Mouse (Mus musculus) common myeloid progenitor, adult 5-6 weeks (primary cell): ENCODE data around the gene Dock2. TPM values are rescaled to one million over a fixed set of nuclear protein-coding genes. Genes with fewer than 3 reads are reported as not detected.

ENCODE experiments used
- ATAC-seq: replicated peaks from 2 replicates; pipeline ENCODE4 v1.8.0; 2016; ENCODE audit warnings: low read depth, mild to moderate bottlenecking, moderate TSS enrichment, inconsistent platforms; ENCODE audit not compliant: poor library complexity, severe bottlenecking
- total RNA-seq: library from RNA; stranded (forward); fragments of 200-1000, 187-1606 nt; gene quantifications from 2 replicates; pipeline ENCODE4 v1.2.3, GENCODE M21; 2017

The Dock2 gene
- total RNA-seq, 1 experiment from 2014 or later = 124 TPM

- no peak for ATAC-seq
These were observed 398.5 kb downstream of the Dock2 start for GRCm38 (mm10) chr11:34385001-34385688.

- ATAC-seq = peak; percentile 58; the same call in 1 of the 2 replicates
These were observed 399.5 kb downstream of the Dock2 start for GRCm38 (mm10) chr11:34384178-34384577.

- ATAC-seq = 0 out of 2 replicates have a peak, but pooled peaks have one; percentile 25
These were observed 400.2 kb downstream of the Dock2 start for GRCm38 (mm10) chr11:34383501-34383900.

GRCm38 (mm10) chr11:34377649-34378048 is 406.0 kb downstream of the Dock2 start:
- no peak for ATAC-seq

- no peak for ATAC-seq
These were observed 408.1 kb downstream of the Dock2 start for GRCm38 (mm10) chr11:34375557-34375956.

GRCm38 (mm10) chr11:34372224-34372623 is 411.5 kb downstream of the Dock2 start:
- 0 out of 2 replicates have a peak, but pooled peaks have one; percentile 22 for ATAC-seq

- ATAC-seq = no peak
These were observed 427.6 kb downstream of the Dock2 start for GRCm38 (mm10) chr11:34356109-34356508.

GRCm38 (mm10) chr11:34355406-34355805 is 428.3 kb downstream of the Dock2 start:
- no peak for ATAC-seq

GRCm38 (mm10) chr11:34349453-34350056 is 434.1 kb downstream of the Dock2 start:
- no peak for ATAC-seq

GRCm38 (mm10) chr11:34348287-34348918 is 435.3 kb downstream of the Dock2 start:
- ATAC-seq = no peak

GRCm38 (mm10) chr11:34344310-34344709 is 439.4 kb downstream of the Dock2 start:
- no peak for ATAC-seq

- no peak for ATAC-seq
These were observed 439.9 kb downstream of the Dock2 start for GRCm38 (mm10) chr11:34343742-34344307.

- no peak for ATAC-seq
These were observed 444.0 kb downstream of the Dock2 start for GRCm38 (mm10) chr11:34339693-34340092.

- ATAC-seq = no peak
These were observed 445.8 kb downstream of the Dock2 start for GRCm38 (mm10) chr11:34337907-34338306.

GRCm38 (mm10) chr11:34332344-34333031 is 451.2 kb downstream of the Dock2 start:
- ATAC-seq = peak; percentile 58; the same call in 1 of the 2 replicates

GRCm38 (mm10) chr11:34323664-34324063 is 460.0 kb downstream of the Dock2 start:
- no peak for ATAC-seq

GRCm38 (mm10) chr11:34319282-34319681 is 464.4 kb downstream of the Dock2 start:
- ATAC-seq = no peak

GRCm38 (mm10) chr11:34317001-34317400 is 466.7 kb downstream of the Dock2 start:
- no peak for ATAC-seq

- no peak for ATAC-seq
These were observed 467.5 kb downstream of the Dock2 start for GRCm38 (mm10) chr11:34316176-34316575.

- no peak for ATAC-seq
These were observed 468.3 kb downstream of the Dock2 start for GRCm38 (mm10) chr11:34315383-34315782.
